Mouse (Mus musculus) left cerebral cortex, postnatal 4 days (tissue): Measurements from ENCODE around the gene Klhdc4. TPM values are rescaled to one million over a fixed set of nuclear protein-coding genes. Genes with fewer than 3 reads are reported as not detected.
A peak's percentile ranks its signal among the peaks of the same experiment; 100 is the strongest.

Experiments used
- DNase-seq: peaks from one replicate; pipeline ENCODE4 v3.0.0-alpha.2; 2022
- intact Hi-C: fragments of 180-260 bp; cut with DNase I; formaldehyde crosslinking; loops from one replicate; pipeline ENCODE4 v1.15.1; 2025
- total RNA-seq, 2 experiments: library from RNA; stranded (reverse); gene quantifications; 2 replicates each; pipeline ENCODE4 v1.2.3; 2021

Gene Klhdc4
- total RNA-seq, 2 experiments from 2014 or later = 39.7 to 45.2 TPM

GRCm38 (mm10) chr8:121762999-121763699, 66.2 kb downstream of the Klhdc4 start:
- peak; percentile 58 for DNase-seq
- intact Hi-C loops = no loop called here

- intact Hi-C loops = no loop called here
- no peak for DNase-seq
Observed at GRCm38 (mm10) chr8:121761480-121761879, 67.9 kb downstream of the Klhdc4 start.

GRCm38 (mm10) chr8:121760484-121760883, 68.9 kb downstream of the Klhdc4 start:
- intact Hi-C loops = no loop called here
- DNase-seq = peak; percentile 21

GRCm38 (mm10) chr8:121758470-121758869, 70.9 kb downstream of the Klhdc4 start:
- intact Hi-C loops = no loop called here
- DNase-seq = no peak

- intact Hi-C loops = no loop called here
- DNase-seq = peak; percentile 86
Observed at GRCm38 (mm10) chr8:121751407-121751806, 78.0 kb downstream of the Klhdc4 start.

- intact Hi-C loops = no loop called here
- DNase-seq = no peak
Observed at GRCm38 (mm10) chr8:121750512-121750911, 78.9 kb downstream of the Klhdc4 start.

GRCm38 (mm10) chr8:121749501-121749900, 79.9 kb downstream of the Klhdc4 start:
- peak; percentile 58 for DNase-seq
- intact Hi-C loops = no loop called here

Other genes with a start within 250 kb of the Klhdc4 start
- 100 to 1,000 TPM; 145 to 167 TPM for gene Map1lc3b, start 239.2 kb downstream of the Klhdc4 start, total RNA-seq
- gene Zcchc14, start 176.7 kb downstream of the Klhdc4 start, total RNA-seq = 100 to 1,000 TPM; 138 to 140 TPM
- gene Jph3, start 99.9 kb downstream of the Klhdc4 start, total RNA-seq = 100 to 1,000 TPM; 116 to 119 TPM
- gene Slc7a5, start 78.1 kb upstream of the Klhdc4 start, total RNA-seq = 100 to 1,000 TPM; 150 to 153 TPM
- gene Car5a, start 115.3 kb upstream of the Klhdc4 start, total RNA-seq = under 1 TPM in 1 of 2 experiments, not detected in 1; 0.48 TPM
- gene Banp, start 120.2 kb upstream of the Klhdc4 start, total RNA-seq = 10 to 100 TPM; 30.2 to 30.7 TPM